Mouse (Mus musculus) neural tube, embryonic 10.5 days (tissue): ENCODE results near the gene Ankrd54.
A peak's percentile ranks its signal among the peaks of the same experiment; 100 is the strongest.
"Not testable (repeated sequence)": the region's sequence is repeated elsewhere in the genome, so short reads cannot be mapped to it uniquely, and the experiment has no call there.

Source experiments
- DNase-seq: peaks from one replicate; pipeline ENCODE4 v3.0.0-alpha.2; 2017; ENCODE audit warnings: low spot score; ENCODE audit errors: extremely low spot score

Ankrd54 gene

DNA sequence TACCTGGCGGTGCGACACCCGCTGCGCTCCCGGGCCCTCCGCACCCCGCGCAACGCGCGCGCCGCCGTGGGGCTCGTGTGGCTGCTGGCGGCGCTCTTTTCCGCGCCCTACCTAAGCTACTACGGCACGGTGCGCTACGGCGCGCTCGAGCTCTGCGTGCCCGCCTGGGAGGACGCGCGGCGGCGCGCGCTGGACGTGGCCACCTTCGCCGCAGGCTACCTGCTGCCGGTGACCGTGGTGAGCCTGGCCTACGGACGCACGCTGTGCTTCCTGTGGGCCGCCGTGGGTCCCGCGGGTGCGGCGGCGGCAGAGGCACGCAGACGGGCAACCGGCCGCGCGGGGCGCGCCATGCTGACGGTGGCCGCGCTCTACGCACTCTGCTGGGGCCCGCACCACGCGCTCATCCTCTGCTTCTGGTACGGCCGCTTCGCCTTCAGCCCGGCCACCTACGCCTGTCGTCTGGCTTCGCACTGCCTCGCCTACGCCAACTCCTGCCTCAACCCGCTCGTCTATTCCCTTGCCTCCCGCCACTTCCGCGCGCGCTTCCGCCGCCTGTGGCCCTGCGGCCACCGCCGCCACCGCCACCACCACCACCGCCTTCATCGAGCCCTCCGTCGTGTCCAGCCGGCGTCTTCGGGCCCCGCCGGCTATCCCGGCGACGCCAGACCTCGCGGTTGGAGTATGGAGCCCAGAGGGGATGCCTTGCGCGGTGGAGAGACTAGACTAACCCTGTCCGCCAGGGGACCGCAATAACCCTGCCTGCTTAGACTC lies 19.8 kb downstream of the Ankrd54 start:
- peak; percentile 57 for DNase-seq

- no peak for DNase-seq
Observed at GRCm38 (mm10) chr15:79041585-79041984, 21.1 kb downstream of the Ankrd54 start, which contains the start of gene Galr3. TSS of gene Galr3 (plus strand) at chr15:79041885.

DNA sequence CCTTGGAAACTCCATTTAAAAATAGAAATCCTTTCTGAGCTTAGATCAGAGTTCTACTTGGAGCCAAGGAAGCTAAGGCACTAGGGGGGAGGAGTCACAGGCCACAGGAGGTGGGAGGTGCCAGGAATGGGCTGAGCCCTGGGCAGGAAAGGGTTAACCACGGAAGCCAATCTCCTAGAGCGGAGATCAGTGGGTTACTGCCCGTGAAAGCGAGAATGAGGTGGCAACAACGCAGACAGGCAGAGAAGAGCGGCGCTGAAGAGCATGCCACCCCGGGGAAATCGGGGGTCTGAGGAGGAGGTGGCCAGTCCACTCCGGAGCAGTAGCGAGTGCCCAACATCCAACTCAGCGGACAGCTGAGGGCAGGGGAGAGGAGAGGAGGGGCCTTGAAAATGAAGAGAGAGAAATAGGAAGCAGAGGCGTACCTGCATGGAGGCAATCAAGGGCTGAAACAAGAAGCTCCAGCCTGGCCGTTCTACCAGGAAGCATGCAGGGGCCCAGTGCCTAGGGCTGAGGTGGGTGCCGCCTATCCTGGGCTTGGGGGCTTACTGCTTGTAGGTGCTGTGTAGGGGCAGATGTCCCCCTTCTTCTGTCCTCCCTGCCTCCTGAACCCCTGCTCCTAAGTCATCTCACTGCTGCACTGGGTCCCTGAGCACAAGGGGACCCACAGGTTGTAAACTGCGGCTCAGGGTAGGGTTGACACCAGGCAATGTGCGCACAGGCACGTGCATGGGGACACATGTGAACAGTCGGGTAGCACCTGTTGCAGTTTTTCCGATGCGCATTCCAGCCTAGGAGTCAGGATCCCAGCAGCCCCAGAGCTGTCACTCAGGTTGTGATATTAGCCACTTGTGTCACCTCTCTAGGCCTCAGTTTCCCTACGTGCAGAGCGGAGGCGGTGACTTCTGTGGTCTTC lies 21.9 kb downstream of the Ankrd54 start:
- no peak for DNase-seq

DNA sequence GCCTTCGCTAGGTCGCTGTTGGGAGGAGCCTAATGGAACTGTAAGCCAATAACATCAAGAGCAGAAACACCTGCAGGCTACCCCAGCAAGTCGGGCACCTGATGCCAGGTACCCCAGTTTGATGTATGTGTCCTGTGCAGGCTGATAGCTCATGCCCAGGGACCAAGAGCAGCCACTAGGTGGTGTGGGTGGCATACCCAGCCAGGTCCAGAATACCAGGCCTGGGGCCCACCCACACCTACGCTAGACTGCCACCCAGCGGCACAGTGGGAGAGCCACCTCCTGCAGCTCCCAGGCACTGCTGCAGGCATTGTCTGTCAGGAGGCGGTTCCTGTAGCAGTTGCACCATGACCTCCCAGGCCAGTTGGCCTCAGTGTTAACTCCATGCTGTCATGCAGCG lies 23.8 kb downstream of the Ankrd54 start:
- DNase-seq, result peak; percentile 59

- DNase-seq, result no peak
Observed at GRCm38 (mm10) chr15:79038331-79038730, 24.4 kb downstream of the Ankrd54 start.

- peak; percentile 83 for DNase-seq
Observed at GRCm38 (mm10) chr15:79037913-79038328, 24.8 kb downstream of the Ankrd54 start.

DNA sequence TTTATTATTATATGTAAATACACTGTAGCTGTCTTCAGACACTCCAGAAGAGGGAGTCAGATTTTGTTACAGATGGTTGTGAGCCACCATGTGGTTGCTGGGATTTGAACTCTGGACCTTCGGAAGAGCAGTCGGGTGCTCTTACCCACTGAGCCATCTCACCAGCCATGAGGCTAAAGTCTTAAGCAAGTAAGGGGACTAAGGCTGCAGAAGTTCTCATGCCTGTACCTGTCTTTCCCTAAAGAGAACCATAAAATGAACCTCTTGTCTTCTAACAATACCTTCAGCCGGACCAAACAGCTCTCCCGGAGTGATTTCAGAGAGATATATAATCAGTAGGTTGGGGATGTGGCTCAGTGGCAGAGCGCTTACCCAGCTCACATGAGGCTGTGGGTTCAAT lies 30.8 kb downstream of the Ankrd54 start:
- DNase-seq, result not testable (repeated sequence)

- DNase-seq, result peak; percentile 89
Observed at GRCm38 (mm10) chr15:79030551-79031435, 31.9 kb downstream of the Ankrd54 start.

GRCm38 (mm10) chr15:79029519-79030241 lies 33.0 kb downstream of the Ankrd54 start:
- DNase-seq, result no peak

DNA sequence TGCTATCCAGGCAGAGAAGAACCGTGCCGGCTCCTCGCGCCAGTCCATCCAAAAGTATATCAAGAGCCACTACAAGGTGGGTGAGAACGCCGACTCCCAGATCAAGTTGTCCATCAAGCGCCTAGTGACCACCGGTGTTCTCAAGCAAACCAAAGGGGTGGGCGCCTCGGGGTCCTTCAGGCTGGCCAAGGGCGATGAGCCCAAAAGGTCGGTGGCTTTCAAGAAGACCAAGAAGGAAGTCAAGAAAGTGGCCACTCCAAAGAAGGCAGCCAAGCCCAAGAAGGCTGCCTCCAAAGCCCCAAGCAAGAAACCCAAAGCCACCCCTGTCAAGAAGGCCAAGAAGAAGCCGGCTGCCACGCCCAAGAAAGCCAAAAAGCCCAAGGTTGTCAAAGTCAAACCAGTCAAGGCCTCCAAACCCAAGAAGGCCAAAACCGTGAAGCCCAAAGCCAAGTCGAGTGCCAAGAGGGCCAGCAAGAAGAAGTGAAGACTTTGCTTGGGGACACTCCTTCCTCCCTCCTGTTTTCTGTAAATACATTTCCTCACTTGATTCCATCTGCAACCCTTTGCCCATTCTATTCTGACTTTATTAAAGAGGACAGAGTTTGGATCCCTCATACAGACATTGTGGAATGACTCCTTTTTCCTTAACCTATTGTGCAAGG lies 33.7 kb downstream of the Ankrd54 start:
- no peak for DNase-seq

DNA sequence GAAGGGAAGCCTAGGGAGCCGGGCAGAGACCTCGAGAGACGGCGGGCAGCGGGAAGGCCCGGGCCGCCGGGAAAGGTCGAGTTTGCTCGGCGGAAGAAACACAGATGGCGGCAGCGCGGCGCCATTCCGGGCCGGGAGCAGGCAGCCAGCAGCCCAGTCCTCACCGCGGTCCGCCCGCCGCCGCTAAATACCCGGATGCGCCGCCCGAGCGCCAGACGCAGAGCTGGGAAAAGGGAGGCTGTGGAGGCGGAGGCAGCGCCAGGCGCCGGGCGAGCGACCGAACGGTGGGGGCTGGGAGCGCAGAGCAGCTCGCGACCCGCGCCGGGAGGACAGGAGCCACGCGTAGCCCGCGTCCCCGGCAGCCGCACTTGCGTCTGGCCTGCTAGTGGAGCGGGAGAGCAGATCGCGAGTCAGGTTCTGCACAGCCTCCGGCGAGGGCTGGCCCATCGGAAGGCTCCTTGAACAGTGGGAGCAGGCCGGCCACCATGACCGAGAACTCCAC lies 34.4 kb downstream of the Ankrd54 start, which contains the start of gene H1f0:
H1f0 (plus strand) TSS at position 214 of the 502 bp plus-strand sequence.
- peak; percentile 99 for DNase-seq

GRCm38 (mm10) chr15:79027291-79028205 lies 35.1 kb downstream of the Ankrd54 start:
- DNase-seq, result peak; percentile 57

GRCm38 (mm10) chr15:79026511-79027290 lies 36.0 kb downstream of the Ankrd54 start:
- DNase-seq, result no peak

DNA sequence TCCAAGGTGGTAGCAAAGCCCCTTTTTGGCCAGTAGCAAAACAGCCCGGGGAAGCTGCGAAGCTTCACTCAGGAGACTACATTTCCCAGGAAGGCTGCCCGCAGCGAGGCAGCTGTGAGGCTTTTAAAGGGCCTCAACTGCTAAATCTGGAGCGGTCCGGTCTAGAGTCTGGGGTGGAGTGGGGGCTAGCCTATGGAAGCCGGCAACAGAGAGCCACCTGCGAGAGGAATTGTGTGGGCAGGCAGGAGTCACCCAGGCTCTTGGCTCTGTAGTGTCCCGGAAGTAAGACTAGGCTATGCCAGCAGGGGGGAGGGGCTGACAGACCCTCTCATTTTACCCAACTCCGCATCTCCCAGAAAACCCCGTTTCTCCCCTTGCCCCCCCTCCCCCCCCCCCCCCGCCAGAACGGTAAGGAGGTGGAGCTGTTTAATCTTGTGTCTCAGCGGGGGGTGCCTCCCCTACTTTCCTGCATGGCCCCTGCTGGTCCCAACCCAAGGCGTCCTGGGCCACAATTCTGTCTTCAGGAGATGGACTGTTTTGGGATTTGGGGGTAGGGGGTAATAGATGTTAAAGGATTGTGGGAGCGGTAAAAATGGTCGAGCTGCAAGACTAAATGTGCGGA lies 36.9 kb downstream of the Ankrd54 start:
- no peak for DNase-seq

DNA sequence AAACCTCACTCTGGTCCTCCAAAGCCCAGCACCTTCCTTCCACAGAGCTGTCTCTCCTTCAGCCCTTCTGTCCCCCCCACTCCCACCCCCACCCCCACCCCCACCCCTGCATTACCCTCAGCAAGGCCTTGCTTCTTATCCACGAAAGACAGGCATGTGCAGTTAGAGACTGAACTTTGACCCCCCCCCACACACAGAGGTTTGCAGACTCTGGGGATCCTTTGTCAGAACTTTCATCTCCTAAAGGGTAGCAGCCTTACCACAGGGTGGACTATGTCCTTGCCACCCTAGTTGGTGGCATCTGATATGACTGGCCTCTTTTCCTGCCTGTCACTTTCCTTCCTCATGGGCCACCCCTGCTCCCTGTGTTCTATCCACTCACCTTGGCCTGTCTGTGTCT lies 39.3 kb downstream of the Ankrd54 start:
- DNase-seq, result no peak

GRCm38 (mm10) chr15:79022671-79023230 lies 39.9 kb downstream of the Ankrd54 start:
- no peak for DNase-seq

- DNase-seq, result no peak
Observed at GRCm38 (mm10) chr15:79018886-79019285, 43.8 kb downstream of the Ankrd54 start.
